Mouse (Mus musculus): ENCODE results near the gene Camkv. TPM values are rescaled to one million over a fixed set of nuclear protein-coding genes. Genes with fewer than 3 reads are reported as not detected.

Camkv gene
- polyA plus RNA-seq, 2 experiments: 3.5 to 14.2 TPM

DNA sequence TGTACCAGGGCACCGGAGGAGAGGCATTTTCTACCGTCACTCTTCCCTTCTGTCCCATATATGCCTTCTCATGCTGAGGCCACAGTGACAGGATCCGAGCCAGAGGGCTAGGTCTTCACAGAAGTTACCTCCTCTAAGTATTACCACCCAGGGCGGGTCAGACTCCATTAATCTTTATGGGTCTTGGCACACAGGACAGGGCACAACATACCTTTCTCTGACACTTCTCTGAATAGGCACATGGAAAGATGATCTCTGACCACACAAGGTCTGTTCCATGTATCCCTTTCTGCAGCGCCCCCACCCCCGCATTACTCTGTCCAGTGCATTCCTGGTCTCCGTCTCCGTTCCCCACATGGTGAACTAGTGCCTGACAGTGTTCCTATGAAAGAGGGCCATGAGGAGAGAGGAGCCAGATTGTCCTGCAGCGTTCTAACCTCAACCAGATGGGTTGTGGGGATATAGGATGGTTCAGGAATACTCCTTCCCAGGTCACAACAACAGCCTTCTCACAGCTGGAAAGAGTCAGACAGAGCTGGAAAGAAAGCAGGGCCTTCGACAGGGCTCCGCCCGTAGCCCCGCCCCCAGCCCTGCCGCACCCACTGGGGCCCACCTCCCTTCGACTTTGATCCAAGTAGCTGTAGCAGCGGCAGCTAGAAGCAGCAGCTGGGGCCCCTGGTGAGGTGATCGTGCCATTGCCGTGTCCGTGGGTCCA lies 29.1 kb upstream of the Camkv start, which contains the start of gene Mst1r:
Gene Mst1r (plus strand): TSS at position 622 of the 715 bp plus-strand sequence.
- peaks cover 33% of the 10 kb centered on the region for H3K4me1 ChIP-seq (ENCODE audit: control insufficient read depth, insufficient read depth, low read length)
- peak within 1 kb of the TSS; percentile 43 for H3K4me3 ChIP-seq (replicated peaks; ENCODE audit: low read length)
- peak within 1 kb of the TSS; percentile 52 for H3K9ac ChIP-seq (ENCODE audit: low read depth, low read length, severe bottlenecking)
- 0 out of 2 replicates have a peak, but pooled peaks cover 10% of the 10 kb centered on the region for H3K36me3 ChIP-seq (ENCODE audit: control insufficient read depth, insufficient read depth, low read length)
- 0 out of 2 replicates have a peak, but pooled peaks cover 4% of the 10 kb centered on the region for H3K27me3 ChIP-seq (ENCODE audit: control insufficient read depth, insufficient read depth, low read length)
- H3K9me3 ChIP-seq (ENCODE audit: control insufficient read depth, low read length): no peaks in the 10 kb centered on the region
- DNase-seq (ENCODE audit: low spot score) (peak; percentile 85), ATAC-seq (ENCODE audit: low FRiP score, low read depth) (peak; percentile 82)
- H3K27ac ChIP-seq (replicated peaks; ENCODE audit: low read depth, low read length): peak within 1 kb of the TSS; percentile 39
- TF ChIP-seq POLR2A (IDR thresholded peaks at IDR 0.05; ENCODE audit: borderline replicate concordance, extremely low read depth, insufficient read depth, insufficient read length): no peak
- peak within 1 kb of the TSS; percentile 74 for H3K4me2 ChIP-seq (replicated peaks; ENCODE audit: low read depth, low read length, severe bottlenecking)
- WGBS: 13% methylated on average over 19 of the region's 19 CpGs

DNA sequence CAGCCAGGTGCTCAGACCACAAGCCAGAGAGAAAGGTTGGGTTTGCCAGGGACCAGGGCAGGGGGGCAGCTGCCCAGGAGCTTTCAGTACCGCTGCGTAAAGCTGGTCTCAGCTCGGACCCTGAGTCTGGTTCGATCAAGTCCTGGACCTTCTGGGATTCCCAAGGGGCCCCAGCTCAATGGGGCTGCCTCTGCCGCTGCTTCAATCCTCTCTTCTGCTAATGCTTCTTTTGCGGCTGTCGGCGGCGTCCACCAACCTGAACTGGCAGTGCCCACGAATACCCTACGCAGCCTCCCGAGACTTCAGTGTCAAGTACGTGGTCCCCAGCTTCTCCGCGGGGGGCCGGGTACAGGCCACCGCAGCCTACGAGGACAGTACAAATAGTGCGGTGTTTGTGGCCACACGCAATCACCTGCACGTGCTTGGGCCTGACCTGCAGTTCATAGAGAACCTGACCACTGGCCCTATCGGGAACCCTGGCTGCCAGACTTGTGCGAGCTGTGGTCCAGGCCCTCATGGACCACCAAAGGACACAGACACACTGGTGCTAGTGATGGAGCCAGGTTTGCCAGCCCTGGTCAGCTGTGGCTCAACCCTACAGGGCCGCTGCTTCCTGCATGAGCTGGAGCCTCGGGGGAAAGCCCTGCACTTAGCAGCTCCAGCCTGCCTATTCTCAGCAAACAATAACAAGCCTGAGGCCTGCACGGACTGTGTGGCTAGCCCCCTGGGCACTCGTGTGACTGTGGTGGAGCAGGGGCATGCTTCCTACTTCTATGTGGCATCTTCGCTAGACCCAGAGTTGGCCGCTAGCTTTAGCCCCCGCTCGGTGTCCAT lies 28.3 kb upstream of the Camkv start:
- DNase-seq (ENCODE audit: low spot score): no peak
- peak overlapping the region; percentile 39; the same call in 1 of the 2 replicates for H3K27ac ChIP-seq (replicated peaks; ENCODE audit: low read depth, low read length)
- TF ChIP-seq POLR2A (IDR thresholded peaks at IDR 0.05; ENCODE audit: borderline replicate concordance, extremely low read depth, insufficient read depth, insufficient read length): no peak
- peak overlapping the region; percentile 43 for H3K4me3 ChIP-seq (replicated peaks; ENCODE audit: low read length)
- 0 out of 2 replicates have a peak, but pooled peaks cover 7% of the 10 kb centered on the region for H3K36me3 ChIP-seq (ENCODE audit: control insufficient read depth, insufficient read depth, low read length)
- H3K9ac ChIP-seq (ENCODE audit: low read depth, low read length, severe bottlenecking): peak overlapping the region; percentile 52
- peak overlapping the region; percentile 74 for H3K4me2 ChIP-seq (replicated peaks; ENCODE audit: low read depth, low read length, severe bottlenecking)
- no peaks in the 10 kb centered on the region for H3K27me3 ChIP-seq (ENCODE audit: control insufficient read depth, insufficient read depth, low read length)
- WGBS: 48% methylated on average over 31 of the region's 31 CpGs
- H3K4me1 ChIP-seq (ENCODE audit: control insufficient read depth, insufficient read depth, low read length): peaks cover 33% of the 10 kb centered on the region
- ATAC-seq (ENCODE audit: low FRiP score, low read depth): no peak; the same call in 1 of the 2 replicates
- no peaks in the 10 kb centered on the region for H3K9me3 ChIP-seq (ENCODE audit: control insufficient read depth, low read length)

- Histone ChIP-seq H3K27ac (replicated peaks; ENCODE audit: low read depth, low read length) (no peak overlapping the region), H3K36me3 (ENCODE audit: control insufficient read depth, insufficient read depth, low read length) (0 out of 2 replicates have a peak, but pooled peaks cover 1% of the 10 kb centered on the region), H3K4me3 (replicated peaks; ENCODE audit: low read length) (peak overlapping the region; percentile 43), H3K27me3 (ENCODE audit: control insufficient read depth, insufficient read depth, low read length) (no peaks in the 10 kb centered on the region), H3K4me1 (ENCODE audit: control insufficient read depth, insufficient read depth, low read length) (peaks cover 33% of the 10 kb centered on the region), H3K9me3 (ENCODE audit: control insufficient read depth, low read length) (no peaks in the 10 kb centered on the region), H3K4me2 (replicated peaks; ENCODE audit: low read depth, low read length, severe bottlenecking) (peak overlapping the region; percentile 74), H3K9ac (ENCODE audit: low read depth, low read length, severe bottlenecking) (peak overlapping the region; percentile 25; the same call in 1 of the 2 replicates)
- no peak for ATAC-seq (ENCODE audit: low FRiP score, low read depth)
- 73% methylated on average over 14 of the region's 14 CpGs for WGBS
- no peak for DNase-seq (ENCODE audit: low spot score)
- no peak for TF ChIP-seq POLR2A (IDR thresholded peaks at IDR 0.05; ENCODE audit: borderline replicate concordance, extremely low read depth, insufficient read depth, insufficient read length)
Observed at GRCm38 (mm10) chr9:107907801-107908120, 27.7 kb upstream of the Camkv start.

GRCm38 (mm10) chr9:107908410-107909158 lies 26.9 kb upstream of the Camkv start:
- peak overlapping the region; percentile 26; the same call in 1 of the 2 replicates for H3K9ac ChIP-seq (ENCODE audit: low read depth, low read length, severe bottlenecking)
- H3K27ac ChIP-seq (replicated peaks; ENCODE audit: low read depth, low read length): no peak overlapping the region
- no peaks in the 10 kb centered on the region for H3K27me3 ChIP-seq (ENCODE audit: control insufficient read depth, insufficient read depth, low read length)
- no peaks in the 10 kb centered on the region for H3K9me3 ChIP-seq (ENCODE audit: control insufficient read depth, low read length)
- H3K36me3 ChIP-seq (ENCODE audit: control insufficient read depth, insufficient read depth, low read length): no peaks in the 10 kb centered on the region
- DNase-seq (ENCODE audit: low spot score): peak; percentile 20
- H3K4me1 ChIP-seq (ENCODE audit: control insufficient read depth, insufficient read depth, low read length): peaks cover 33% of the 10 kb centered on the region
- no peak for TF ChIP-seq POLR2A (IDR thresholded peaks at IDR 0.05; ENCODE audit: borderline replicate concordance, extremely low read depth, insufficient read depth, insufficient read length)
- WGBS: 37% methylated on average over 18 of the region's 18 CpGs
- H3K4me2 ChIP-seq (replicated peaks; ENCODE audit: low read depth, low read length, severe bottlenecking): peak overlapping the region; percentile 74
- peak overlapping the region; percentile 43 for H3K4me3 ChIP-seq (replicated peaks; ENCODE audit: low read length)
- no peak for ATAC-seq (ENCODE audit: low FRiP score, low read depth)

Data from limb, embryonic 14.5 days (tissue).